17 mouse cellular contexts compared by ENCODE assay signal in genomic region chr13:20254911-20255310, GRCm38 (mm10).
A peak's percentile ranks its signal among the peaks of the same experiment; 100 is the strongest.
DNase-seq lines count a peak whose midpoint lies in the region; ATAC-seq and TF ChIP-seq lines count a peak whose summit lies in the region.
"Had no signal": no experiment of that assay in that cellular context is flagged by ENCODE, and none has a peak within 500 bp of the region (broad histone marks: within the 10 kb centered on the region; RNA-seq: fewer than 3 reads in every experiment).

No protein-coding gene starts in this region.

- H3K36me3 ChIP-seq in embryonic facial prominence, embryonic 15.5 days = no peaks in the 10 kb centered on the region
- H3K36me3 ChIP-seq in embryonic facial prominence, embryonic 10.5 days (replicated peaks) = no peaks in the 10 kb centered on the region
- H3K36me3 ChIP-seq in heart, embryonic 14.5 days (ENCODE audit: control insufficient read depth, insufficient read depth, low read length) = no peaks in the 10 kb centered on the region
- H3K36me3 ChIP-seq: limb, embryonic 12.5 days; midbrain, embryonic 12.5 days; neural tube, embryonic 12.5 days had no signal

- H3K4me2 ChIP-seq in embryonic facial prominence, embryonic 15.5 days (replicated peaks) = no peak overlapping the region
- no peak overlapping the region for H3K4me2 ChIP-seq in heart, embryonic 14.5 days (ENCODE audit: low read length)
- H3K4me2 ChIP-seq: limb, embryonic 12.5 days; midbrain, embryonic 12.5 days; neural tube, embryonic 12.5 days had no signal

- 0 out of 2 replicates have a peak, but pooled peaks cover 7% of the 10 kb centered on the region for H3K4me1 ChIP-seq in embryonic facial prominence, embryonic 15.5 days
- peaks cover 9% of the 10 kb centered on the region for H3K4me1 ChIP-seq in embryonic facial prominence, embryonic 10.5 days
- no peaks in the 10 kb centered on the region for H3K4me1 ChIP-seq in heart, embryonic 14.5 days (ENCODE audit: control insufficient read depth in 2 of 2, insufficient read depth in 2 of 2, low read length in 2 of 2)
- H3K4me1 ChIP-seq: limb, embryonic 12.5 days; midbrain, embryonic 12.5 days; neural tube, embryonic 12.5 days had no signal

- H3K27me3 ChIP-seq in embryonic facial prominence, embryonic 15.5 days = no peaks in the 10 kb centered on the region
- H3K27me3 ChIP-seq in embryonic facial prominence, embryonic 10.5 days (replicated peaks; ENCODE audit: low read depth, poor library complexity, severe bottlenecking) = no peaks in the 10 kb centered on the region
- H3K27me3 ChIP-seq in heart, embryonic 14.5 days (ENCODE audit: control insufficient read depth, insufficient read depth, low read length) = no peaks in the 10 kb centered on the region
- H3K27me3 ChIP-seq: CH12.LX; limb, embryonic 12.5 days; midbrain, embryonic 12.5 days; neural tube, embryonic 12.5 days; Patski had no signal

- DNase-seq in embryonic facial prominence, embryonic 10.5 days (ENCODE audit: low spot score) = no peak
- DNase-seq in layer of hippocampus, adult 2 months (ENCODE audit: low spot score in 2 of 2) = no peak
- DNase-seq in layer of hippocampus, adult 18-20 months (ENCODE audit: low spot score in 2 of 2) = no peak
- DNase-seq in lung, postnatal 14 days = peak; percentile 16
- no peak for DNase-seq in right cerebral cortex, postnatal 4 days
- DNase-seq in MN1 (ENCODE audit: low spot score) = no peak
- DNase-seq: cerebellum, adult 2 months; layer of hippocampus, adult 9-11 months had no signal

- H3K4me3 ChIP-seq in embryonic facial prominence, embryonic 15.5 days (replicated peaks) = no peak overlapping the region
- no peak overlapping the region for H3K4me3 ChIP-seq in embryonic facial prominence, embryonic 10.5 days
- no peak overlapping the region for H3K4me3 ChIP-seq in layer of hippocampus, adult 2 months
- H3K4me3 ChIP-seq in heart, embryonic 14.5 days (ENCODE audit: control insufficient read depth in 1 of 2, insufficient read depth in 1 of 2, low read depth in 1 of 2, low read length in 2 of 2) = no peak overlapping the region
- H3K4me3 ChIP-seq: limb, embryonic 12.5 days; midbrain, embryonic 12.5 days; neural tube, embryonic 12.5 days had no signal

- H3K27ac ChIP-seq in embryonic facial prominence, embryonic 15.5 days (replicated peaks) = peak overlapping the region; percentile 61
- H3K27ac ChIP-seq in embryonic facial prominence, embryonic 10.5 days (replicated peaks) = no peak overlapping the region
- peak overlapping the region; percentile 43; the same call in 1 of the 2 replicates for H3K27ac ChIP-seq in layer of hippocampus, adult 2 months
- H3K27ac ChIP-seq in heart, embryonic 14.5 days (replicated peaks in 1 of 2; ENCODE audit: control insufficient read depth in 1 of 2, insufficient read depth in 1 of 2, low read depth in 2 of 2, low read length in 2 of 2) = peak overlapping the region; percentile 42 to 50; a peak in 2 of 4 replicates
- H3K27ac ChIP-seq: kidney, postnatal 0 days; limb, embryonic 12.5 days; midbrain, embryonic 12.5 days; neural tube, embryonic 12.5 days had no signal

- no peak overlapping the region for H3K9ac ChIP-seq in embryonic facial prominence, embryonic 15.5 days
- H3K9ac ChIP-seq in heart, embryonic 14.5 days (ENCODE audit: low read length) = no peak overlapping the region
- H3K9ac ChIP-seq: limb, embryonic 12.5 days; midbrain, embryonic 12.5 days; neural tube, embryonic 12.5 days had no signal

- no peak for ATAC-seq in embryonic facial prominence, embryonic 15.5 days (ENCODE audit: insufficient number of reproducible peaks, low FRiP score, low TSS enrichment, low read depth)
- ATAC-seq in heart, embryonic 14.5 days (ENCODE audit: insufficient number of reproducible peaks, insufficient read depth, low FRiP score, low read depth) = no peak
- ATAC-seq: inflammation-experienced regulatory T-cells, adult 6 months; Patski had no signal

- no peak for TF ChIP-seq CTCF in layer of hippocampus, adult 2 months (conservative IDR thresholded peaks at IDR 0.05)

- WGBS in embryonic facial prominence, embryonic 15.5 days = 53% methylated on average over 6 of the region's 6 CpGs
- 82% methylated on average over 6 of the region's 6 CpGs for WGBS in embryonic facial prominence, embryonic 10.5 days
- WGBS in heart, embryonic 14.5 days = 68% methylated on average over 6 of the region's 6 CpGs

- no peaks in the 10 kb centered on the region for H3K9me3 ChIP-seq in embryonic facial prominence, embryonic 15.5 days (replicated peaks)
- H3K9me3 ChIP-seq in embryonic facial prominence, embryonic 10.5 days = no peaks in the 10 kb centered on the region
- H3K9me3 ChIP-seq in heart, embryonic 14.5 days (ENCODE audit: control insufficient read depth, low read length) = no peaks in the 10 kb centered on the region
- H3K9me3 ChIP-seq: limb, embryonic 12.5 days; midbrain, embryonic 12.5 days; neural tube, embryonic 12.5 days had no signal
